Mouse (Mus musculus): ENCODE results near the gene Dhx15. TPM values are rescaled to one million over a fixed set of nuclear protein-coding genes. Genes with fewer than 3 reads are reported as not detected.

Gene Dhx15
- total RNA-seq, 2 experiments from 2014 or later: 54.9 to 57.7 TPM

GRCm38 (mm10) chr5:52110808-52111663 is 79.3 kb downstream of the Dhx15 start:
- DNase-seq: no peak

Small RNAs within 50 kb of the gene (microRNA-seq; reads per million reads assigned to microRNA genes)
- 0 reads per million in 2 experiments for gene Mir6417

Other genes with a start within 250 kb of the Dhx15 start
- 10 to 100 TPM; 14.6 to 15.8 TPM for gene Sod3, start 173.3 kb upstream of the Dhx15 start, total RNA-seq (2021)

Data from heart, adult 18-20 months (tissue).